Mouse (Mus musculus) spleen, postnatal 36 days (tissue): ENCODE measurements around the gene Trmt10a.
"Not testable (repeated sequence)": the region's sequence is repeated elsewhere in the genome, so short reads cannot be mapped to it uniquely, and the experiment has no call there.

Source experiments
- DNase-seq, 2 experiments: peaks; one replicate each; pipeline ENCODE4 v3.0.0; 2022; ENCODE audit warnings: low spot score in 2 of 2, mixed read lengths in 1 of 2

Gene Trmt10a

DNA sequence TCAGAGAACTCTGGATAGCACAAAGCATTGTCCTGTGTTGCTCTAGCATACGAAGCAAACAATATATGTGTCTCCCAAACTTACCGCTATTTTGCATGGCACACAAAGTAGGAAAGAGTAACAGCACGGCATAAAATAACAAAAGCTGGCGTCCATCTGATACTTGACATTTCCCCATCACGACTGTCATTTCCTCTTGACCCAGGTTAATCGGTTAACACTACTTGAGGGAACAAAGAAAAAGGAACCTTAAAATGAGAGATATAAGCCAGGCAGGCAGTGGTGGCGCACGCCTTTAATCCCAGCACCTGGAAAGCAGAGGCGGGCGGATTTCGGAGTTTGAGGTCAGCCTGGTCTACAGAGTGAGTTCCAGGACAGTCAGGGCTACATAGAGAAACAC is 9.3 kb upstream of the Trmt10a start:
- no peak for DNase-seq

DNA sequence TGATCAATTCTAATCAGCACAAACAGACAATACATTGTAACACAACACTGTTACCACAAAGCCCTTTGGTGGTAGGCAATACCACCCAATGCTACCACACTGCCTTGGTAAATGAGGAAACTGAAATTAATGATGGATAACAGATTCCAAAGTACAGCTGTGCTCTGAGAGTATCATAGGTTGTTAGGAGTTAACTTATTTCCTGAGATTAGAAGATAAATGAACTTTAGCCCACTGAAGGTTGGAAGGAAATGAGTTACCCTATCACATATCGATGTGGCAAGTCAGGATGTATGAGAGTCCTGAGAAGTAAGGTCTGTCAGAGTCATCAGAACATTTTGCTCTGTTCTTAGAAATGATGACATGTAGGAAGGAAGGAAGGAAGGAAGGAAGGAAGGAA is 8.7 kb upstream of the Trmt10a start:
- no peak for DNase-seq

DNA sequence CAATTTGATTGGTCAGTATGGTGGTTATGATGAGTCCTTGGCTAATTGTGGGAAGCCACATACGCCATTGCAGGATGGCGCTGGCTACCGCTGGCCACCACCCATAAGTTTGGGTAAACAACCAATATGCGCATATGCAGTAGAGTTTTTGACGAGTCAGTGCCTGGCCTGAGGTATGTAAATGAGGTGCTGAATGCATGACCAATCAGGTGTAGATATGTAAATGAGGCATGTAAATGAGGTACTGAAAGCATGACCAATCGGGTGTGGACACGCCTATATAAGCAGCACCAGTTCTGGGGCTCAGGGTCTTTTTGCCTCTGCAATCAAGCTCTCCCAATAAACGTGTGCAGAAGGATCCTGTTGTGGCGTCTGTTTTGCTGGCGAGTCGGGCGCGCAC is 5.1 kb upstream of the Trmt10a start:
- not testable (repeated sequence) for DNase-seq

DNA sequence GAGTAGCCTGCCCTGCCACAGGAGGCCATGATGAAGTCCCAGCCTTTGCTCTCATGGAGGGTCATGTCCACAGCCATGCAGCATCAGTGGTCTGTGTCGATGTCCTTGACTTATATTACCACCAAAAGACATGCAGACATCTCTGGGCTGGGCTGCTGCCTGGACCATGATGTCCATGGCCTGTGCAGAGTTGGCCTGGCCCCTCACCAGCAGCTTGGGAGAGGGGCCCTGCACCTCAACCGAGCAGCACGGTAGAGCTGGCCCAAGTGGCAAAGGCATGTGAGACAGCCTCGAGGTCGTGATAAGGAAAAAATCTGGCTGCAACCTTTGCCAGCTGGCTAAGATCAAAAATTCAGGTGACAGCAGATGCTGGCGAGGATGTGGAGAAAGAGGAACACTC is 3.6 kb upstream of the Trmt10a start:
- DNase-seq, result no peak

DNA sequence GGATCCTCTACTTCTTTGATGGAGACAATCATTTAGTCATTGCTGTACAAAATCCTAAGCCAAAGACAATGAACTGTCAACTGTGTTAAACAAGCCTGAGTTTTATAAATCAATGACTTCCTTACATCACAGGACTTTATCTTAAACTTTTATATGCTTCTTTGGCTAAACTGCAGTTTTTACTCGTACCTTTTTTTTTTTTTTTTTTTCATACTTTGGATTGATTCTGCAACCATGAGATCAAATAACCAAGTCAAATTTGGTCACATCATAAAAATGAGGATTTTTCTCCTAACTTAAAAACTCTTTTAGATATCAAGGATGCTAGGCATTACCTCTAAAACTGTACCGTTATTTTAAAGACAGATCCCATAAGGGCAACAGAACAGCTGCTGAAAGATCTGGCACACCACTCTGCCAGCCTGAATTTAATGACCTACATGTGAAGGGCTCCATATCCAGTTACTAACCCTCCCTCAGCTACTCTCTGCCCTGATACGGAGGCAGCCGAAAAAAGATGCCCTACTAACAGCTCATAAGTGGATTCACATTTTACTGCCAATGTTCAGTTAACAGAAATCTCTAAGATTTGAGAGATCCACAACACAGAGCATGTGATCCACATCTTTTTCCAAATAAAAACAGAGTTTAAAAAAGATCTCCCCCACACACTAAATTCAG is 1.1 kb upstream of the Trmt10a start:
- DNase-seq, result no peak

DNA sequence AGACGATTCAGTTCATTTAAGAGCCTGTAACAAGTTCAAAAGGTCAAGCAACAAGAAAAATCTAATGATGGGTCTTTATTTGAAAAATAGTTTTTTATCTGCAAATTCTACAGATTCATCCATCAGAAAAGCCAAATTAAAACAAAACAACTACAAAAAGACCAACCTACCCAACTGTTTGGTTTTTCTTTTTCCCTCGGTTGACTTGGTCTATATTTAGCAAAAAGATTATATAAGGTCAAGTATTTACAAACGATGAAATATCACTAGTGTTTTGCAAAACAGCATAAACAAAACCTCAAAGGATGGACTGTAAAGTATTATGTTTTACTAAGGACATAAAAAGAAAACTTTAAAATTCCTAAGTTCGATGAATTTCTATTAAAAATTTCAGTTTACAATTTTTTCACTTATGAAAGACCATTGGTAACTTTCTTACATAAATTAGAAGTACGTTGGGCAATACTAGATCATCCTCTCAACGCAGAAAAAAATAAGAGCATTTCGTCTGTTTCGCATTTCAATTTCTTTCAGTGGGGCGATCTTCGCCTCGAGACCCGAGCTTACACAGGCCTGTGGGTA is 424 bp upstream of the Trmt10a start:
- DNase-seq, result no peak

DNA sequence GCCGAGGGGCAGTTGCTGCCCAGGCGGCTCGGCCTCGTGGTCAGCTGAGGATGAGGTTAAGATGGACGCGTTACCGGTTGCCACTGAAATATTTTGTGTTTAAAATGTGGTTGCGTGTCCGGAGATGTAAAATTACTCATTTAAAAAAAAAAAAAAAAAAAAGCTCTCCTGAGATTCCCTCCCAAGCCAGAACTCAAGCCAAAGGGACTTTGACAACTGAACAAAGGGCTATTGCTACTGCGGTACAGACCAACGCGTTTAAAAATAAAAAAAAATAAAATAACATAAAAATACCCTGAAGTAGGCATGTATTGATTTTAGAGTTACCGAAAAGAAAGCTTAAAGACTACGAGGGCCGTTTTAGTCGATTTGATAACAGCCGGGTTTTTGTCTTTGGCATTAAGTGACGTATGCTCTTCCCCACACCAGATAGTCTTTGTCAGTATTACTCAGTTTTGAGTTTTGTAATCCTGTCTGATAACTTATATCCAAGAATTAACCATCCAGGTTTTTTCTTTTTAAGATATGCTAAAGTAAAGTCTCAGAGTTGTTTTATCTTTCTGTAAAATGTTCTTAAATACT is 903 bp downstream of the Trmt10a start:
- no peak for DNase-seq

DNA sequence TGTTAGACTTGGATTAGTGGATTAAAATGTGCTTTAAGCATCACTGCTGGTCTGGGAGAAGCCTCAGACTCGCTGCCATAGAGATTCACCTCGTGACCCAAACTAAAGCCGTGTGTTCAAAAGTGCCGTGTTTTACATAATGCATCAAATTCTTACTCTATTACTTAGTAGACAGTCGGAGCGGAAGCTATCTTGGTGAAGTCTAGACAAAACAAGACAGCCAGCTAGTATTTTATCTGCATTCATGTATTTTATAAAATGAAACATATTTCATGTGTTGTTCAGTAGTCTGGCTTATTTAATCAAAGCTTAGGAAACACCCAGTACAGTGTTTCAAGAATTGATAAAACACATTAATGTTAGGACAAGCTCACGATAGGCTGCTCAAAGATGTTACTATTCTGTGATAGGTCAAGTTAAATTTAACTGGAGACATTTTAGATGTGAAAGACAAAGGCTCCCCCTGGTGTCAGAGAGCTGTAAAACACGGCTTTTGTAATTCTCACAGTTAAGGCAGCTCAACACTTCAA is 1.5 kb downstream of the Trmt10a start, which contains the start of gene Mttp:
Gene Mttp, minus strand, starts transcription at position 327 of the 530 bp plus-strand sequence.
- DNase-seq, result peak; percentile 75 to 86

DNA sequence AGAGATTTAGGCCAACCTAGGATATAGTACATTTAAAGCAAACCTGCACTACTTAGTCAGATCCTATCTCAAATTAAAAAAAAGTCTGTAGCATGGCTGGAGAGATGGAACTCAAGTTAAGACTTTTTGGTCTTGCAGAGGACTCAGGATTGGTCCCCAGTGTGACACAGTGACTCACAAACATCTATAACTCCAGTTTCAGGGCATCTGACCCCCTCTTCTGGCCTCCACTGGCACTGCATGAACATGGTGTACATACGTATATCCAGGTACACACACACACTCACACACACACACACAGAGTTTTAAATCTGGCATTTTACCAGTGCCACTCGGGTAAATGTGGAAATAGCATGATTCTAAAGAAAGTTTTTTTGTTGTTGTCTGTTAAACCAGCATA is 5.6 kb downstream of the Trmt10a start:
- DNase-seq, result no peak

DNA sequence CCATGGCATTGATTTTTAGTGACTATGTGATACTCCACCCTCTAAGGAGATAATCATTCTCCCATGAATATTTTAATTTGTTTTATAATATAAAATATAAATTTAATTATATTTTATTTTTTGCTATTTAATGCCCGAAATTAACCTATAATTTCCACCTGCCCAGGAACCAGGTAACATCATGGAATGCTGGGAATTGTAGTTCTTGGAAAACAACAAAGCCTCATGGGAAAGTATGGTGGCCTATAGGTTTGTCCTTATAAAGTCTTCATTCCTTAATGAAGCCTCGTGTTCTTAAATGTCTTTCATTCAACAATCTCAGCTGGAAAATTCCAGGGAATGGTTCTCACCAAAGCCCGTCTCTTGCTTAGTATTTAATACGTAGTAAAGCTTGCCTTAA is 11.8 kb downstream of the Trmt10a start:
- no peak for DNase-seq

DNA sequence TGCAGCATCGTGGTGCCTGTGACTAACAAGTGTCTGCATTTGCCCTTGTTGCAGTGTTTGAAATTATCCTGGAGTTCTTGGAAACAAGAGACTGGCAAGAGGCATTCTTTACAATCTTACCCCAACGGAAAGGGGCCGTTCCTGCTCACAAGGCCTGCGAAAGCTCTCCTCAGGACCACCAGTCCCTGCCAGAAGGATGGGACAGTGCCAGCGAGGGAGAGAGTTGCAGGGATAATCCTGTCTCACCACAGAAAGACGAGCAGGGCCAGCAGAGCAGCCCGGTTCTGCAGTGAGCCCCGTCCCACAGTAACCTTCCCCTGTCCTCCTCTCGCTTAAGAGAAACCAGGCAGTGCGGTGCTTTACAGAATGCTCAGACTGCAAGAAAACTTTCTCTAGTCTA is 13.4 kb downstream of the Trmt10a start:
- DNase-seq, result no peak

DNA sequence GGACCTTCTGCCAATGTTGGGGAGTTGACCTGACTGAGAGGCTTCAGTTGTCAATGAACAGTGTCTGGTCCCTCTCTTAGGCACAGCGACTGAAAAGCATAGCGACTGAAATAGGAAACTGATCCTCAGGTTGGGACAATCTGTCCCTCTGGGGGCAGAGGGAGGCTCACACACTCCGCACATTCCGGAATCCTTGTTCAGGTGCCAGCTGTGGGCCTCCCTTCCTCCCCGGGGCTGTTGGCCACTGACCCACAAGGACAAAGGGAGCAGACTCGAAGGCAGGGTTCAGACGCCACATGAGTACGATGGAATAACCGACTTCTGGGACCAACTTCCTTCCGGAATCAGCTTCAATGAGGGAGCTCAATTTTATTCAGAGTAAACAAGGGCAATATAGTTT is 18.4 kb downstream of the Trmt10a start:
- DNase-seq, result no peak

DNA sequence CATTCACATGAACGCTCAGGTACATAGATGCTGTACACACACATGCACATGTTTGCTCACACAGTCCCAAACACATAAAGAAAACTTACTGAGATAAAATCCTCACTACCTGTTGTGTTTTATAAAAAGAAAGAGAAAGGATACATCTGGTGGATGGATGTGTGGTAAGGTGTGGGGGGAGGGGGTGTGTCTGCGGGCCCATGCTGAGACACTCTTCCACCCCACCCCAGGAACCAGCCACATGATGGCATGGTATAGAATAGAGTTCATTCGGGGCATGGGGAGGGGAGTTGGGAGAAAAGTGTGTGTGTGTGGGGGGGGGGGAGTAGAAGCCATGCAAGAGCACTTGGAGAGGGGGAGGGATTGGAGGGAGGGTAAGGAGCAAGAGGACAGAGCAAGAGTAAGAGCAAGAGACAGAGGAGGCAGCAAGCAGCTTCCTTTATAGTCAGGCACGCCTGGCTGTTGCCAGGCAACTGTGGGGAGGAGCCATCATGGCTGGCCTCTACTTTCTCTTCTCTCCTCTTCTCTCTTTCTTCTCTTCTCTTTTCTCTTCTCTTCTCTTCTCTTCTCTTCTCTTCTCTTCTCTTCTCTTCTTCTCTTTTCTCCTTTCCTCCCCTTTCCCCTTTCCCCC is 19.4 kb downstream of the Trmt10a start:
- DNase-seq, result no peak

DNA sequence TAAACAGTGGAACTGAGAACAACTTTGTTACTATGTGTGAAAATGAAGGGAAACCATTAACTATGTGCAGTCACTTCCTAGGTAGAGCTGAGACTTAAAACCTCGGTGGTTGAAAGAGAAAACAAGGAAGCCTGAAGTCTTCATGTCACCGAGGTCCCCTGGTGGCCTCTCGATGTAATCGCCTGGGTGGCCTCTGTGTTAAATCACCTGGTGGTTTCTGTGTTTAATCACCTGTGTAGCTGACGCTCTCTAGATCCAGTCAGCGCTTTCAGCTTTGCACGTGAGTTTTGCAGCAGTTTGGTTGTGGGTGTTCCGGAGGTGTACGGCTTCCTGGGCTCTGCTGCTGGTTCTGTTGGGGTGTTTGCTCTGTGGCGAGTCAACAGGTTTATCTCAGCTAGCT is 30.0 kb downstream of the Trmt10a start:
- DNase-seq, result no peak

DNA sequence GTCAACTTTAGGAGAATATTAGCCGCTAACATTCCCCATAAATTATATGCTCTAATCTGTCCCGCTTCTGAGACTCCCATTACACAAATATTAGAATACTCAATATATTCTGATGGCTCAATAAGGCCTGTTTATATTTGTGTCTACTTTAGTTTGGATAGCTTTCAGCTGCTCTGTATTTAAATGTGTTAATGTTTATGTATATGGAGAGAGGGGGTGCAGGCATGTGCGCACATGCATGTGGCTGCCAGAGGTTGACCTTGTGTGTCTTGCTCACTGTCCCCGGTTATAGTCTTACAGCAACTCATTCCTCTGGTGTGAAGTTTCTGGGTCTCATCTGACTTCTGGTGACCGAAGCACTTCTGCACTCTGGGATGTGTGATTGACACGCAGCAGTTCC is 32.3 kb downstream of the Trmt10a start:
- DNase-seq, result no peak

DNA sequence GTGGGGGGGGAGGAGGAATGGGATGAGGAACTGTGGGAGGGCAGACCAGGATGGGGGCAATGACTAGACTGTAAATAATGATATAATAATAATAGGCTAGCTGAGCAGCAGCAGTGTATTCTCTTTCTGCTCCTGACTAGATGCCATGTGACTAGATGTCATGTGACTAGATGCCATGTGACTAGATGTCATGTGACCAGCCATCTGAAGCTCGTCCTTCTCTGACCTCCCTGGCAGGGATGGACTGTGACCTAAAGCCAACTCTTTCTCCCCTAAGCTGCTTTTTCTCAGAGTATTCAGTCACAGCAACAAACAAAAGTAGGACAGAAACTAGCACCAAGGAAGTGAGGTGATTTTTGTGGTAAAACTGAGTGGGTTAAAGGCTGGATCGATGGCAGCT is 38.8 kb downstream of the Trmt10a start:
- DNase-seq, result no peak

DNA sequence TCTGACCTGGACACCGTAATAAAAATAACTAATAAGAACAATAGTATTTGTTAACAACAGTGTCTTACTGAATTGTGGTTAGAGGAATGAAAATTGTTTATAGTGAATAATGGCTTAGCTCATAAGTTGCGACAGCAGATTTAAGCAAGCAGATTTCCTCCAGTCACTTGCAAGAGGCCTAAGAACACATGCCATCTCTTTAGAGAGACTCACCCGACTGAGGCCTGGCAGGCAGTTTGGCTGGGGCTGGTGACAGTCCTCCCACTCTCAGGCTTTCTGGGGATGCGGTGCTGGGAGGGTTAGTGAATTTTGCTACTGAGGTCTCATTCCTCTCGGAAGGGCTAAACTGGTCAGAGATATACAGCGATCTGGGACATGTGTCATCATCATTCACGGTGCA is 40.1 kb downstream of the Trmt10a start:
- DNase-seq, result no peak

DNA sequence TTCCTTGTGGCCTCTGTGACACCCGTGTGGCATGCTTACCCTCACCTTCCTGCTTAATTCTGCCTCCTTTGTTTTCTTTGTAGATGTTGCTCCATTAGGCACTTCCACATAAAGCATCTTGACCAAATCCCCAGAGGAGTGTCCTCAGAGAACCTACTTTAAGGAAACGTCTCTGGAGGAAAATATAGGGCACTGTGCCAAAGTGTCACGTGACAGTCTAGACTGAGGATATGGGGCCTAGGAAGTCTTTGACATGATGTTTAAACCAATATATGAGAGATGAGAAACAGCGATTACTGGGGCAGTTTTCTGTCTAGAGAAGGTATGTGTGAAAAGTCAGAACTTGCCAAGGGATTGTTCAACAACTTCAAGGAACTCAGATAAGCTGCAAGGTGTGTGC is 42.0 kb downstream of the Trmt10a start:
- DNase-seq, result no peak

DNA sequence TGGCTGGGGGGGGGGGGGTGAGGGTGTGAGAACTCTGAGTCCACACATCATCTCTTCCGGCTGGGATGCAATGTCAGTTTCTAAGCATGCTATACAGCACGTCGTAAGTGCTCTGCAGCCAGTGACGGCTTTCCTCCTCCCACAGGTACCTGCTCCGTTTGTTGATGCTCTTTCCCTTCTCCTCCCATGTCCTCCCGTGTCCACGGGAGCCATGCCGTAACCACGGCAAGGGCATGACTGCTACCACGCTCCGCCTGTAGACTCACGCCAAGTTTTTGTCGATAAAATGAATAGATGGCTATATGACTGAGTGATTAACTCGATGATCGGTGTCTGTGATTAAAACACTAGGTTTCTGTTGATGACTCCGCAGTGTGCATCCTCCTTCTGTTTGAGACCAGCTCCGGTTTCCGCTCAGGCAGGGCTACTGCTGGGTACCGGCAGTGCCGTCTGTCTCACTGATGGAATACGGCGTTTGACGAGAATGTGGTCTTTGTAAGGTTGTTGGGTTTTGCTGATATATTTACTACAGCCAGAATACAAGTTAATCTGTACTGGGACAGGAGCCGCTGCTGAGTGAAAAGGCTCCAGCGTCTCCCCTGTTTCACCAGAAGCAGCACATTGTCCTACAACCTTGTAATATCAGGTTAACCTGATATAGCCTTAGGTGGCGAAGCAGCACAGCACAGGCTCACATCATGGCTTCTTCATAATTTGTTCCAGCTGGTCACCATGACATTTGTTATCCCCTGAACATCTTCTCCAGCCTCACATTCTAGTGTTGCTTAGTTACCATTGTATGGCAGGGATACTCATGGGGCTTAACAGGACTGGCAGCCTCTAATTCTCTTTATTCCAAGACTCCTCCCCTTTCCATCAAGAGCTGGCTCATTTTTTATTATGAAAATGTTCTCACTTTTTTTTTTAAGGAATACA is 43.0 kb downstream of the Trmt10a start:
- DNase-seq, result no peak

DNA sequence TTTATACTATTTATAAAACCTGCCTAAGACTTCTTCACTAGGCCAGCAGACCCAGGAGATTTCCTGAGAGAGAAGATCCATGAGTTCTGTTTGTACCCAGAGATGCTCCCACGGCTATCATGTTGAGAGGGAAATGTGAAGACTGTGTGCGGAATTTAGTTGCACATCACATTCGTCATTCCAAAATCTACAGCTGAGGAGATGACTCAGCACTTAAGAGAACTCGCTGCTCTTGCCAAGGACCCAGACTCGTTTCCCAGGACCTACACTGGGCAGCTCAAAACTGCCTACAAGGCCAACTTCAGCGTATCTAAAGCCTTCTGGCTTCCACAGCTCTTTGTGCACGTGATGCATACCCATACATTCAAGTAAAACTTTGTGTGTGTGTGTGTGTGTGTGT is 49.0 kb downstream of the Trmt10a start:
- DNase-seq, result no peak

DNA sequence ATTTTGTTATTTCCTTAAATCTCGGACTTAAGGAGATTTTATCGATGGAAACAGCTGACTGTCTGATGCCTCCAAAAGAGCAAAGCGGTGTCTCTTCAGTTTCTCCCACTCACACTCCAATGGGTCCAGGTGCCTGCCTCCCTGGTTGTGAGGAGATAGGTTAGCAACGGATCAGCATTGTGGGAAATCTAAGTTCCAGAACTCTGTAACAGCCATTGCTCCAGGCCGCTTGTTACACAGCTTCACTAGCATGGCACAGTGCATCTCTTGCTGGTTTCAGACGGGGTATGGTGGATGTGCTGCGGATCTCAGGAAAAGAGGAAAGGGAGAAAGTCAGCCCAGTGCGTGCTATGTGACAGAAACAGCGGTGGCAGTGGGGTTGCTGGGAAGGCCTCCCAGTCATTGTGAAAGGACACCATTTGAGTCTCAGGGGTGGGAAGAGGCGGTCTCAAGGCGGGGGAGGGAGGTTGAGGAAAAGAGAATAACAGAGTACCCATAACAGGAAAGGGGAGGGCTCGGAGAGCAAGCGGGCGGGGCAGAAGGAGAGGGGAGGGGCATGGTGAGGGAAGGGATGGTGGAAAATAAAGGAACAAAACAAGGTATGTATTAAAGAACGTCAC is 50.5 kb downstream of the Trmt10a start, which contains the start of gene 4930579F01Rik:
Gene 4930579F01Rik, minus strand, starts transcription at position 143 of the 620 bp plus-strand sequence.
- no peak for DNase-seq
